In the genomic region with DNA sequence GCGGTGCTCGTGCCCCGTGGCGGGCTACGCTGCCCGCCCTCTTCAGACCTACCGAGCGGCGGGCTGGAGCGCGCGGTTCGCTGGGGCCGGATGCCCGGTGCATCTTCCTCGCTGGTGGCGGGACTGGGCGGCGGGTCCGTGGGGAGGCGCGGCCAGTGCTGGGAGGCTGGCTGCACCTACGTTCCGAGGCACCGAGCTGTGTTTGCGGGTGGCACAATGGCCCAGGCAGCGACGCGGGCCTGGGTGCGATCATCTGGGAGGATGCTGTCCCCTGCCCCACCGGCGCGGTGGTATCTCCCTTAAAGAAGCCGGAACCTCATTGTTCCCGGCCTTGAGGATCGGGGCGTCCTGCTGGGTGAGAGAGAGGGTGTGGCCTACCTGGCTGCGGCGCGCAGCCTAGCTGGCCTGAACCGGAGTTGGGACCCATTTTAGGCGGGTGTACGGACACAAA, we compare ENCODE assay signal across 7 mouse cellular contexts. TPM values are rescaled to one million over a fixed set of nuclear protein-coding genes. Genes with fewer than 3 reads are reported as not detected.
DNase-seq lines count a peak whose midpoint lies in the region; ATAC-seq and TF ChIP-seq lines count a peak whose summit lies in the region.

A gene (minus strand): TSS at position 321 of the 451 bp plus-strand sequence.

- intact Hi-C loops in left cerebral cortex, adult 2 months (cut with DNase I) = loop anchor here (2.0 to 5.0 kb wide), 4 partner anchors 43 to 185 kb away; a partner anchor contains a TSS

- peak within 1 kb of the TSS; percentile 98 for H3K9ac ChIP-seq in hindbrain, postnatal 0 days (replicated peaks; ENCODE audit: low read length)

- peak within 1 kb of the TSS; percentile 99 for H3K4me3 ChIP-seq in hindbrain, postnatal 0 days (ENCODE audit: low read length)
- peak within 1 kb of the TSS; percentile 86 for H3K4me3 ChIP-seq in left cerebral cortex, adult 2 months

- 0% methylated on average over 39 of the region's 43 CpGs for WGBS in hindbrain, postnatal 0 days

- no peaks in the 10 kb centered on the region for H3K9me3 ChIP-seq in hindbrain, postnatal 0 days (ENCODE audit: low read length)

- H3K4me1 ChIP-seq in hindbrain, postnatal 0 days (ENCODE audit: insufficient read depth, low read length) = peaks cover 8% of the 10 kb centered on the region; the same call in 1 of the 2 replicates

- H3K27ac ChIP-seq in hindbrain, postnatal 0 days = peak within 1 kb of the TSS; percentile 100
- peak within 1 kb of the TSS; percentile 96 for H3K27ac ChIP-seq in left cerebral cortex, adult 2 months

- no peak for TF ChIP-seq CTCF in hindbrain, postnatal 0 days (IDR thresholded peaks at IDR 0.05; ENCODE audit: low read depth)
- TF ChIP-seq CTCF in left cerebral cortex, adult 2 months (IDR thresholded peaks at IDR 0.05) = no peak; the same call in 1 of the 2 replicates

- DNase-seq in ZHBTc4 (ENCODE audit: low read depth, low spot score) = peak; percentile 98
- peak; percentile 82 to 86 for DNase-seq in cerebellum, postnatal 25 days
- DNase-seq in frontal cortex, postnatal 36 days (ENCODE audit: low spot score in 2 of 2) = peak; percentile 70 to 73
- DNase-seq in hindbrain, postnatal 0 days (ENCODE audit: low spot score) = peak; percentile 89
- peak; percentile 69 to 70 for DNase-seq in left cerebral cortex, adult 2 months (ENCODE audit: extremely low spot score in 1 of 2, low spot score in 2 of 2)
- peak; percentile 78 to 84 for DNase-seq in right cerebral cortex, postnatal 10 days (ENCODE audit: low spot score in 2 of 2)

- ATAC-seq in hindbrain, postnatal 0 days = peak; percentile 79
- ATAC-seq in megakaryocyte, adult 5-6 weeks (ENCODE audit: poor library complexity, severe bottlenecking) = peak; percentile 52

- H3K36me3 ChIP-seq in hindbrain, postnatal 0 days (ENCODE audit: insufficient read depth, low read length) = peaks cover 15% of the 10 kb centered on the region

- H3K4me2 ChIP-seq in hindbrain, postnatal 0 days (ENCODE audit: low read depth, low read length) = peak within 1 kb of the TSS; percentile 93

- H3K27me3 ChIP-seq in hindbrain, postnatal 0 days (ENCODE audit: insufficient read depth, low read length) = no peaks in the 10 kb centered on the region

RNA-seq across cellular contexts. Expression of the gene that starts here (rescaled TPM):
- total RNA-seq in hindbrain, postnatal 0 days (2014; rRNA removed) = 25.5 and 35.2 TPM in 2 replicates
- polyA plus RNA-seq in hindbrain, postnatal 0 days (2015; fragmentation: Nextera tagmentation; extraction: Ambion mirVana) = 23.3 and 24.8 TPM in 2 replicates
- total RNA-seq in left cerebral cortex, adult 2 months (2021) = 10 to 100 TPM; 17.5 to 20.4 TPM
- total RNA-seq in megakaryocyte, adult 5-6 weeks (2015) = 21.2 and 21.5 TPM in 2 replicates
- 39.0 and 40.7 TPM in 2 replicates for total RNA-seq in megakaryocyte, adult 5-6 weeks (2017)

Comparison
In these comparisons a context has a peak if more than half of its experiments do, and no peak if none do; other contexts are left out.
1. Peak in every context shown above with its lines: DNase-seq, ATAC-seq, H3K4me3 ChIP-seq and H3K27ac ChIP-seq.